Mouse (Mus musculus): ENCODE results near the gene Pbld1. TPM values are rescaled to one million over a fixed set of nuclear protein-coding genes. Genes with fewer than 3 reads are reported as not detected.

The Pbld1 gene
- total RNA-seq, 1 experiment from 2014 or later = not detected

DNA sequence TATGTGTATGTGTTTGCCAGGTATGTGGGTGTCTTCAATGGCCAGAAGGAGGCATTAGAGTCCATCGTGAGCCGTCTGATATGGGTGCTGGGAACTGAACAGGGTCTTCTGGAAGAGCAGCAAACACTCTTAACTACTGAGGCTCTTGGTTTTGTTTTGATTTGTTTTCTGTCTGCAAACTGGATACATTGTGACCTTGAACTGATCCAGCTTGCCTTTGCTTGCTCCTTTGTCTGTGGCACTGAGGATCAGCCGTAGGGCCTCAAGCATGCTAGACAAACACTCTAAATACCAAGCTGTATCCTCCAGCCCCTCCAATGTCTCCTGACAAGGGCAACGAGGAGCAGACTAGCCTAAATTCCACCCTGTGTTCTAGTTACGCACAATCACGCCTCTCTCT lies 67.2 kb downstream of the Pbld1 start:
- ATAC-seq (replicated peaks; ENCODE audit: low read depth, poor library complexity, severe bottlenecking) = no peak

Other genes starting within 250 kb of the Pbld1 start
- gene Tet1, start 151.2 kb upstream of the Pbld1 start, total RNA-seq (2017) = 16.6 and 20.7 TPM in 2 replicates
- gene Slc25a16, start 139.5 kb upstream of the Pbld1 start, total RNA-seq (2017) = 18.1 and 20.7 TPM in 2 replicates
- gene Dna2, start 113.1 kb upstream of the Pbld1 start, total RNA-seq (2017) = 32.5 and 37.6 TPM in 2 replicates
- gene Rufy2, start 79.9 kb upstream of the Pbld1 start, total RNA-seq (2017) = 9.1 and 21.6 TPM in 2 replicates
- gene Hnrnph3, start 35.9 kb upstream of the Pbld1 start, total RNA-seq (2017) = 49.4 and 69.0 TPM in 2 replicates
- 0.09 TPM in 1 of 2 replicates, not detected in the other for gene Pbld2, start 35.8 kb upstream of the Pbld1 start, total RNA-seq (2017)
- gene Atoh7, start 39.5 kb downstream of the Pbld1 start, total RNA-seq (2017) = not detected in 2 replicates
- gene Mypn, start 143.8 kb downstream of the Pbld1 start, total RNA-seq (2017) = not detected in 2 replicates
- gene Herc4, start 183.6 kb downstream of the Pbld1 start, total RNA-seq (2017) = 60.8 and 69.6 TPM in 2 replicates